Mouse (Mus musculus) right cerebral cortex, postnatal 25 days (tissue): ENCODE measurements around the gene Lmbr1l.
A peak's percentile ranks its signal among the peaks of the same experiment; 100 is the strongest.

Source experiments
- DNase-seq: peaks from one replicate; pipeline ENCODE4 v3.0.0; 2022

The Lmbr1l gene

GRCm38 (mm10) chr15:98894746-98895634, 23.0 kb downstream of the Lmbr1l start:
- DNase-seq: no peak

DNA sequence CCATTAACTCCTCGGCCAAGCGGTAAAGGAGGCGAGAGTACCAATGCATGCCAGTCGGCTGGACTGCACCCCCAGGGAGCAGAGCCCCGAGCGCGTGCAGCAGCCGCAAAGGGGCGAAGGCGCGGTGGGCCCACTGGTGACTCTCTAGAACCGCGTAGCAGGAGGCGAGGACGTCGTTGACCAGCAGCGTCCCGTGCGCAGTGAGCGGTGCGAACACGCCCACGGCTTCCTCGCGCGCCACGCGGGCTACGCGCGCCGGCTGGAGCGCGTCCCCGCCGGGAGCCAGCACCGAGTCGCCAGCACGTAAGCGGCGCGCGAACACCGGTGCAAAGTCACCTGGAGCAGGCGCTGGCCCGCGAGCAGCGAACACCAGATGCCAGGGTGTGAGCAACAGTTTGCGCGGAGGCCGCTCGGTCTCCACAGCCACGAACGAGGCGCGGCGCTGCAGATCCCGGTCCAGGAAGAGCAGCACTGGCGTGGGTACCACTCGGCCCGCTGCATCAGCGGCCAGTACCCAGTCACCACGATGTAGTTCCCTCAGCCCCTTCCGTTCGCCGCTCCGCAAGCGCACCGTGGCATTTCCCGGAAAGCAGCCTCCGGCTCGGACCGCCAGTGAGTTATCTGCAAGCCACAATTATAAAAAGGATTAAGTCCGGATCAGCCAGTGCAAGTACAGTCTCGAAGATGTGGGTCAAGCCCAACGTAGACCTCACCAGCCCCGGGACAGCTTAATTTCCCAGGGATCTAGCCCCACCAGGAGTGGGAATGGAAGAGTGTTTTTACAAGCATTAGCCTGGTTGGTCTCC, 23.9 kb downstream of the Lmbr1l start, which contains the start of gene Rhebl1:
Gene Rhebl1 (minus strand): TSS at position 601 of the 806 bp plus-strand sequence.
- DNase-seq: peak; percentile 65

- no peak for DNase-seq
Observed at GRCm38 (mm10) chr15:98893036-98893435, 25.0 kb downstream of the Lmbr1l start.

DNA sequence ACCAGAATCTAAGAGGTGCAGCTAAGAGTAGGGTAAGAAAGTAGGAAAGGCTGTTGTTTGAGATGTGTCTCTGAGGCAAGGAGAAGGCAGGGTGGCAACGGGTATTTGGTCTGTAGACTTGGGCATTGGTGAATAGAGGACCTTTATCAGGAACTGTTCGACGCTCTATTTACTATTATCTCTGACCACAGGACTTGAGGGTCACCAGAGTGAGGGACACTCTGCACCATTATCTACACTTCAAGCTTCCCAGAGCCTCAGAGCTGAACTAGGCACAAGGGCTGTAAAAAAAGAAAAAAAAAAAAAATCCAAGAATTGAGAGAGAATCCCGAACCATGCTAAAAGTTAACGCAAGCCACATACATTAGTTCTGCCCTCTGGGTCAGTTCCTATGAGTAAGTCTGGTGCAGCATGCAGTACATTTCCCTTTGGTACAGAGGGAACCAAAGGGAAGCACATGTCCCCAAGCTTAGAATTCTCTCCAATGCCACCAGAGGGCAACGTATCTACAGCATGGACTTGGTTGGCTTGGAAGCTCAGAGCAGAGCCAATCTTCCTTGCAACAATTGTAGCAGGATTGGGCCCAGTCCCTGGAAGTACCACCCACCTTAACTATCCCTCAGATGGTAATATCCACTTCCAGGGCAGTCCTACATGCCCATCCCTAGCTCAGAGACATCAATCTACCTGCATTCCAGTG, 26.0 kb downstream of the Lmbr1l start:
- DNase-seq: peak; percentile 38

- DNase-seq: no peak
Observed at GRCm38 (mm10) chr15:98891198-98891742, 26.8 kb downstream of the Lmbr1l start.

DNA sequence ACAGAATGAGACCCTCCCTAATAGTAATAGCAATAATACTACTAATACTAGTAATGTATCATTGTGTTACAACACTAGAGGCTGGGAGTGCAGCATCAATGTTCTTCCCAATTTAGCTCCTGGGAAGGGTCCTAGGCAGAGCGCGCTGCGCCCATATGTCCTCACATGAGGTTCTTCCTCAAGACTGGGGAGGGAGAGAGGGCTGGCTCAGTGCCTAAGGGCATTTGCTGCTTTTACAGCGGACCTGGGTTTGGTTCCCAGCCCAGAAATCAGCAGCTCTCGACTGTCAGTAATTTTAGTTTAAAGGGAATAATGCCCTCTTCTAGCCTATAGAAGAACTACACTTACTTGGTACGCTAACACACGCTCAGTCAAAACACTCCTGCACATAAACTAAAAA, 30.5 kb downstream of the Lmbr1l start:
- no peak for DNase-seq

DNA sequence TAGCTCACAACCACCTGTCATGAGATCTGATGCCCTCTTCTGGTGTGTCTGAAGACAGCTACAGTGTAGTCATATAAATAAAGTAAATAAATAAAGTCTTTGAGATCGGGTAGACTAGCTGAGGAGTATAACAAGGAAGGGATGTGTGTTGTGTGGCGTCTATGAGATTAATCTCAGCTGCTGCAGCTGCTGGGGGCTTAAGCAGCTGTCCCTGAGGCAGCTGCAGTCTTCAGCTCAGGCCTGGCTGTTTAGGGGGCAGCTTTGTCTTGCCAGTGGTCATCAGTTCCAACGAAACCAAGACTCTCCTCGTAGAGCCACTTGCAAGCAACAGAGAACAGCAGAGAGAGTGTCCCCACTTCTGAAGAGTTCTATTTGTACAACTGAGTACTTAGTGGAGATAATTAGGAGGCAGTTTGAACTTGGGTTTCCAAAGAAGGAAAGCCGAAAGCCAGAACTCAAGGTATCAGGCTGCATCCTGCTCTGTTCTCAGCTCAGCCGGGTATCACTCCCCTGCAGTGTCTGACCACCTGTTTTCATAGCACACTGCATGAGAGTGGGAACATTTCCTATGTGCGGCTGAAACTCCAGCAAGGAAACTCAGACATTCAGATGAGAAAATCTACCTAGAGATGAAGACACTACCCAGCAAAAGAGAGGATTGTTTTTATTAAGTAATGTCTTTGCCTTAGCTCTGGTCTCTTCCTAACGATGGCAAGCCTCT, 31.2 kb downstream of the Lmbr1l start:
- DNase-seq: no peak

GRCm38 (mm10) chr15:98884106-98884505, 33.9 kb downstream of the Lmbr1l start:
- no peak for DNase-seq

GRCm38 (mm10) chr15:98883661-98884060, 34.4 kb downstream of the Lmbr1l start:
- DNase-seq: no peak

DNA sequence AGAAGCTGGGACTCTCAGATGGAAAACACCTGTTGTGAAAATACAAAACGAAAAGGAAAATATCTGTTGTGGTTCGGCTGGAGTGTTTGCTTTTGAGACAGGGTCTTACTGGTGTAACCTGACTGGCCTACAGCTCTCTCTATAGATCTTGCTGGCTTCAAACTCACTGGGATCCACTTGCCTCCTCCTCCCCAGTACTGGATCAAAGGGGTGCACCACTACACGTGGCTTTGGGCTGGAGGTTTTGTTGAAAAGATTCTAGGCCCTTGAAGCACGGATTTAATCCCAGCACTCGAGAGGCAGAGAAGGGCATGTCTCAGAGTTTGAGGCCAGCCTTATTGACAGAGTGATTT, 36.4 kb downstream of the Lmbr1l start:
- DNase-seq: no peak

GRCm38 (mm10) chr15:98880978-98881655, 36.9 kb downstream of the Lmbr1l start:
- DNase-seq: peak; percentile 86

DNA sequence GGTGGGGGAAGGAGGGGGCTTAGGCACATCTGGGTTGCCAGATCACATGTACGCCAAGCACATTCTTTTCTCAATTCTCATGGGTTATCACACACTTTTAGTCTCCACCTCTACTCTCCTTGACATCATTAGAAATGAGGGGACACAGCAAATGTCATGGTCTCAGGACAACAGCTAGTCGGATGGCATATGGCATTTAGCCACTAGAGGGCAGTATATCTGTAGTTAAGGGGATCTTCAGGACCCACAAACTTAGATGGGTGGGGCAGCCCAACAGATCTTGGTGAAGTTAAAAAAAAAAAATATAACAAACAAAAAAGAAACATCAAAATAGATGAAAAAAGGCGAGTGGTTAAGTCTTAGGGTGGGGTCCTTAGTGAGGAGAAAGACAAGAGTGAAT, 40.7 kb downstream of the Lmbr1l start:
- DNase-seq: no peak

- peak; percentile 93 for DNase-seq
Observed at GRCm38 (mm10) chr15:98871916-98872888, 45.8 kb downstream of the Lmbr1l start.

DNA sequence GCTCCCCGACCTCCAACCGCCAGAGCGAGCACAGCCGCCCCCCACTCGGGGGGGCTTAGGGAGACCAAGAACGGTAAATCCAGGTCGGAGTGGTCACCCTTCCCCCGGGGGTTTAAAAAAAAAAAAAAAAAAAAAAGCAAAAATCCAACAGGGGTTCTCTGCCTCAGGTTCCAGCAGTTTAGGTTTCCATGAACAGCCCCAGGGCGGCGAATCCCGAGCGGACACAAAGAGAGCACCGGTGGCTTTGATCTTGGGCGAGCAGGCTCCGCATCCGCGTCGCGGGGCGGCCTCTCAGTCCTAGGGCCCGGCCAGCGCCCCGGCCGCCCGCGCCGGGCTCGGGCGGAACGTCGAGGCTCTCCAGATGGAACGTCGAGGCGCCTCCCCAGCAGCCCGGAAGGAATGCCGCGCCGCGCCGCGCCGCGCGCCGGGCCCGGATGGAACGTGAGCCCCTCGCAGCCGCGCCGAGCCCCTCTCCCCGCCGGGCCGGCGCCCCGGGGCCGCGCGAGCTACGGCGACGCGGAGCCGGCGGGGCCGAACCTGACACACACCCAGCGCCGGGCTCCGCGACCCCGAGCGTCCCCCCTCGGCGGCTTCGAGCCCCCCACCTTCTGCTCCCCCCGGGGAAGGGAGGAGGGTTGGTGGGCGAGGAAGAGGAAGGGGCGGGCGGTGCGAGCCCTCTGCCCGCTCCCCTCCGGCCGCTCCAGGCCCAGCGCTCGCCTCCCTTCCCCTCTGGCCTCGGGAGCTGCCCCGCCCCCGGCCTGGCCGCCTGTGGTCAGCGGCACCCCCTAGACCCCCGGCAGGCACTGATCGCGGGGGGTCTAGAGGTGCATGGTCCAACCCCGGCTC, 46.7 kb downstream of the Lmbr1l start, which contains the start of gene Kmt2d:
Gene Kmt2d (minus strand): TSS at position 135 of the 846 bp plus-strand sequence.
- peak; percentile 57 for DNase-seq

DNA sequence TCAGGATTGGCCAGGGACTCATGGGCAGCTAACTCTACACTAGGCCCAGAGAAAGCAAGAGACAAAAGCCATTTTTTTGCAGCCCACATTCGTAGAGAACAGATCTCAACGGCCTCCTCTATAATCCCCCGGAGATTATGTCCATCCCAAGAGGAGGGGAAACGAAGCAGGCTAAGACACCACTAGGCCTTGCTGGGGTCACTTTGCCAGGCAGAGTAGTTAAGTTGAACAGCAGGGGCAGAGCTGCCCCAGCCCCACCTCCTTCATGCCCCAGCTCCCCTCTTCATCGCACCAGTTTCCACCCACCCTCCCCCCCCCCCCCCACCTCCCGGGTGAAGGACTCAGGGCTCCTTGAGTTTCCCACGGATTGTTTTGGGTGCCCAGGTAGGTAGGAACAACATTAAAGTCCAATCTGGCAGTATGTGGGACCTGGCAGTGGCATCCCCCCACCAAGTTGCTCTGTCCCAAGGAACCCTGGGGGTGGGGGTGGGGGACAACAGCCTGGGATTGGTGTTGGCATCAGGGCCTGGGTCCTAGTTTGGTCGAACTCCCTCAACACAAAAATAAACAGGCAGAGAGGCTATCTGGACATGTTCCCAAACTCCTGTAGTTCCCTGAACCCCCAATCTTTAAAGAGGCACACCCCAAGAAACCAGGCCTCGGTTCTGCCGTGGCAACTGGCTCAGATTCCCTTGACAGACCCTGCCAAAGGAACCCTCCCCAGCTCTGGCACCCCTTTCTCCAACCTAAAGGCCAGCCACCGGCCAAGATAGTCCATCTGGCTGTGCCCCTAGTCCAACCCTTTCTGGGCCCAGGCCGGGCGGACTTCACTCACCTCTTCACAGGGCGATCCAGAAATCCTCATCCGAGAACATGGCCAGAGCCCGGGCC, 47.6 kb downstream of the Lmbr1l start:
- no peak for DNase-seq

DNA sequence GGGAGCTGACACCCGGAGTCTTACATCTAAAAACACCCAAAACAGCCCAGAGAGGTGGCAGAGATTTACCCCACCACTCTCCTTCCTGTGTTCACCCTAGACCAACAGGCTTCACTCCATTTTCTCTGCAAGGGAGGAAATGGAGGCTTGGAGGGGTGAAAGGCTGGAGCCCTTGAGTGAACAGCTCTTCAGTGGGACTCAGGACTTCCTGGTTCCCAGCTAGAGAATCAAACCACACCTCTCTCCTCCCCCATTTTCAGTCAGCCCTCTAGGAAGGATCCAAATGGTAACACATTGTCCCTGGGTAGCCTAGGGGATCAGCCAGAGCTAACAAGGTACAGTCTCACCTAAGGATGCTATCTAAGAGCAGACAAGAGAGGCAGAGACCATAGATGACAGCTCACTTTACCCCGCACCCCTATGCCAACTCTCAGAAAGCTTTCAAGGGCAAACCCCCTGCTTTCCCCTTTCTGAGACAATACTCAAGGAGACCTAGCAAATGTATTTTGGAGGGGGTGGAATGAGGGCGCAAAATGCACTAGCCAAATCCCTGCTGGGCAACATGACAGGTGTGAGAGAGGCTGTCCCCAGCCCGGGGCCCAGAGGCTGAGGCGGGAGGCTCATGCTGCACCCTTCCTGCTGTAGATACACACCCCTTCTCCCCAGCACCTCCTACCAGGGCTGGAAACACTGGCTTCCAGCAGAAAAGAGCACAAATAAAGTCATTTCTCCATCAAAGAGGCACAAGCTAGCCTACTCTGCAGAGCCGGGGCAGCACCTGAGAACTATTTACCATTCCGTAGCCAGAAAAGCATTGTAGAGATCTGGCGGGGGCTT, 48.5 kb downstream of the Lmbr1l start:
- DNase-seq: no peak

GRCm38 (mm10) chr15:98868346-98869063, 49.5 kb downstream of the Lmbr1l start:
- DNase-seq: no peak
